Mouse (Mus musculus): Measurements from ENCODE around the gene Gm28053.

- TF ChIP-seq CTCF (conservative IDR thresholded peaks at IDR 0.05; ENCODE audit: insufficient read depth, insufficient read length, low read depth, low read length) (no peak), POLR2A (IDR thresholded peaks at IDR 0.05; ENCODE audit: low read depth, low read length) (no peak)
Measured at GRCm38 (mm10) chr6:48738961-48739779, 20.8 kb downstream of the Gm28053 start, which contains the start of gene Gimap1.
